Mouse (Mus musculus): ENCODE measurements at regions not wholly inside any gene's neighbourhood (a gene's known extent, or its start where the extent isn't known, plus 50 kb on each side); places are given as distances from the start of the nearest gene placed in this dataset.

- no peak for DNase-seq
These were observed 132.3 kb upstream of the 1600014C23Rik start for GRCm38 (mm10) chr17:45865944-45866343.

- peak; percentile 73 to 89 for DNase-seq
These were observed 130.0 kb upstream of the 1600014C23Rik start for GRCm38 (mm10) chr17:45863471-45864205.

GRCm38 (mm10) chr17:45863031-45863430, 129.4 kb upstream of the 1600014C23Rik start:
- DNase-seq, result peak; percentile 67 to 89

- no peak for DNase-seq
These were observed 125.8 kb upstream of the 1600014C23Rik start for GRCm38 (mm10) chr17:45859441-45859840.

GRCm38 (mm10) chr17:45853931-45854653, 120.4 kb upstream of the 1600014C23Rik start:
- no peak for DNase-seq

- no peak for DNase-seq
These were observed 118.8 kb upstream of the 1600014C23Rik start for GRCm38 (mm10) chr17:45852402-45852801.

- DNase-seq, result no peak
These were observed 118.2 kb upstream of the 1600014C23Rik start for GRCm38 (mm10) chr17:45851723-45852396.

- DNase-seq, result no peak
These were observed 117.3 kb upstream of the 1600014C23Rik start for GRCm38 (mm10) chr17:45850976-45851375.

GRCm38 (mm10) chr17:45850174-45850573, 116.5 kb upstream of the 1600014C23Rik start:
- no peak for DNase-seq

GRCm38 (mm10) chr17:45848605-45849004, 115.0 kb upstream of the 1600014C23Rik start:
- peak; percentile 75 to 87 for DNase-seq

GRCm38 (mm10) chr17:45847701-45848378, 114.2 kb upstream of the 1600014C23Rik start:
- no peak for DNase-seq

GRCm38 (mm10) chr17:45845832-45846231, 112.2 kb upstream of the 1600014C23Rik start:
- no peak for DNase-seq

- DNase-seq, result peak in 1 of 2 experiments; percentile 47
These were observed 103.1 kb upstream of the 1600014C23Rik start for GRCm38 (mm10) chr17:45836731-45837130.

- peak; percentile 61 to 76 for DNase-seq
These were observed 102.6 kb upstream of the 1600014C23Rik start for GRCm38 (mm10) chr17:45836253-45836652.

- no peak for DNase-seq
These were observed 101.0 kb upstream of the 1600014C23Rik start for GRCm38 (mm10) chr17:45834518-45835071.

- DNase-seq, result no peak
These were observed 96.7 kb upstream of the 1600014C23Rik start for GRCm38 (mm10) chr17:45830324-45830723.

- no peak for DNase-seq
These were observed 95.9 kb upstream of the 1600014C23Rik start for GRCm38 (mm10) chr17:45829571-45829970.

- DNase-seq, result no peak
These were observed 95.2 kb upstream of the 1600014C23Rik start for GRCm38 (mm10) chr17:45828843-45829242.

GRCm38 (mm10) chr17:45828284-45828824, 94.7 kb upstream of the 1600014C23Rik start:
- no peak for DNase-seq

GRCm38 (mm10) chr17:45824977-45825376, 91.3 kb upstream of the 1600014C23Rik start:
- no peak for DNase-seq

GRCm38 (mm10) chr17:45823501-45823900, 89.9 kb upstream of the 1600014C23Rik start:
- no peak for DNase-seq

GRCm38 (mm10) chr17:45822427-45822826, 88.8 kb upstream of the 1600014C23Rik start:
- no peak for DNase-seq
